Mouse (Mus musculus) CD4-positive, CD25-positive, alpha-beta regulatory T cell, adult 9 weeks (primary cell): ENCODE measurements around the gene Prpsap1. TPM values are rescaled to one million over a fixed set of nuclear protein-coding genes. Genes with fewer than 3 reads are reported as not detected.

Experiments used
- polyA plus RNA-seq: library from polyadenylated mRNA; unstranded; fragments of 100-300 nt; shearing (Covaris generic); gene quantifications from one replicate; pipeline ENCODE4 v1.2.1, GENCODE M21; 2017

The Prpsap1 gene
- 22.5 TPM for polyA plus RNA-seq

DNA sequence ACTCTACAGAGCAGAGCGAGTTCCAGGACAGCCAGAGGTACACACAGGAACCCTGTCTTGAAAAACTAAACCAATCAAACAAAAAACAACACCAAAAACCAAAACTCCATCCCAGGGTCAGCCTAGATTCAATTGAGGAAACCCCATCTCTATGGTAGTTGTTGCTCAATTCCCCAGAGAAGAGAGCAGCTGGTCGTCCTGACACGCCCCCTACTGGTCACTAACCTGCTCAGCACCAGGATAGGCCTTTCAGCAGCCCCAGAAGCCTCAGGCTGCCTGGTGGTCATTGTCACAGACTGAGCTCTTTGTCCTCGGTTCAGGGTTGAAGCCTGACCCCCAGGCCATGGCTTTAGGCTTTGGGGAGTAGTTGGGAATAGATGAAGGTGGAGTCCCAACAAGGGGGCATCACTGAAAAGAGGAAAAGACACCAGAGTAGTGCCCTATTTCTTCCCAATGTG, at the start of gene Prpsap1:
Gene Prpsap1, minus strand, starts transcription at position 408 of the 458 bp plus-strand sequence.

GRCm38 (mm10) chr11:116530187-116531147, 36.5 kb upstream of the Prpsap1 start, which contains the start of gene Sphk1:
TSS of gene Sphk1 (plus strand) at chr11:116530925.

GRCm38 (mm10) chr11:116466141-116466540, 27.9 kb downstream of the Prpsap1 start, which contains the start of gene Qrich2:
TSS of gene Qrich2 (minus strand) at chr11:116466241.

DNA sequence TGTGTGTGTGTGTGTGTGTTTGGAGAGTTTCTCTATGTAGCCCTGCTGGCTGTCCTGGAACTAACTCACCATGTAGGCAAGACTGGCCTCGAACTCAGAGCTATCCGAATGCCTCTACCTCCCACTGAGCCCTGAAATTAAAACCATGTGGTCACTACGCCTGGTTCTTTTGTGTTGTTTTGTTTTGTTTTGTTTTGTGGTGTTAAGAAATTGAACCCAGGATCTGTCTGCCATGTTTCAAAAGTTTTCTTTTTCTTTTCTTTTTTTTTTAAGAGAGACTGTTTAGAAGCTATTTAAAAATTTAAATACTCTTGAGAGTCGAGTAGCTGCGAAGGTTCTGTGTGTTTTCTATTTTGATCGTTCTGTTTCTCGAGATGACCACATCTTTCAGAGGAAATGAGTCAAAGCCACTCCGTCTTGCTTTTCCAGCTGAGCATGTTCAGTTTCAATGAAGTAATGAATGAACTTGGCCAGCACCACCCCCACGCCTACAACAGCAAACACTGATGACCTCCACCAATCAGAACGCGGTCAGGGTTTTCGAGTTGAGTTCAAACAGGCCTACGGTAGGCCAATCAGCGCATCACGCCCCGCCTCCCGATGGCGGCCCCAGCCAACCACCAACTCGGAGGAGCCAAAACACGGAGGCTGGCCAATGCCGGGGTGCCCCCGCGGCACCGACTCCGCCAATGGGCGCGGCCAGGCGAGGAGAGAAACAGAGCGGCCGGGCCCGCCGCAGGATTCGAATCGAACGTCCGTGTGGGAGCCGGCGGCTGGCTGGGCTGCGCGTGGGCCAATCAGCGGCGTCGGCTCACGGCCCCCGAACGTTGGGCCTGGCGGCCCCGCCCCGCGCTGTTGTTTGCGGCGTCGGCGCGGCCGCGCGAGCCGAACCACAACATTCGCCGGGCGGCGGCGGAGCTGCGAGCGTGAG, 60.4 kb downstream of the Prpsap1 start, which contains the start of gene Ubald2:
Gene Ubald2, plus strand, starts transcription at position 739 of the 931 bp plus-strand sequence.

Other genes with a start within 250 kb of the Prpsap1 start
- 88.0 TPM for gene Srp68, start 220.0 kb downstream of the Prpsap1 start, polyA plus RNA-seq
- not detected for gene Galr2, start 213.3 kb downstream of the Prpsap1 start, polyA plus RNA-seq
- gene Exoc7, start 187.0 kb downstream of the Prpsap1 start, polyA plus RNA-seq: 113 TPM
- gene Foxj1, start 158.8 kb downstream of the Prpsap1 start, polyA plus RNA-seq: not detected
- 2.4 TPM for gene Rnf157, start 81.2 kb downstream of the Prpsap1 start, polyA plus RNA-seq
- 25.0 TPM for gene Ubald2, start 60.1 kb downstream of the Prpsap1 start, polyA plus RNA-seq
- not detected for gene Qrich2, start 28.0 kb downstream of the Prpsap1 start, polyA plus RNA-seq
- gene Sphk1, start 36.7 kb upstream of the Prpsap1 start, polyA plus RNA-seq: not detected
- 1.9 TPM for gene Ube2o, start 87.2 kb upstream of the Prpsap1 start, polyA plus RNA-seq
- gene Aanat, start 92.2 kb upstream of the Prpsap1 start, polyA plus RNA-seq: not detected
- gene Rhbdf2, start 132.8 kb upstream of the Prpsap1 start, polyA plus RNA-seq: 16.7 TPM
- not detected for gene Prcd, start 159.3 kb upstream of the Prpsap1 start, polyA plus RNA-seq
- not detected for gene Cygb, start 160.1 kb upstream of the Prpsap1 start, polyA plus RNA-seq